ENCODE assay signal across 24 mouse cellular contexts in the genomic region with DNA sequence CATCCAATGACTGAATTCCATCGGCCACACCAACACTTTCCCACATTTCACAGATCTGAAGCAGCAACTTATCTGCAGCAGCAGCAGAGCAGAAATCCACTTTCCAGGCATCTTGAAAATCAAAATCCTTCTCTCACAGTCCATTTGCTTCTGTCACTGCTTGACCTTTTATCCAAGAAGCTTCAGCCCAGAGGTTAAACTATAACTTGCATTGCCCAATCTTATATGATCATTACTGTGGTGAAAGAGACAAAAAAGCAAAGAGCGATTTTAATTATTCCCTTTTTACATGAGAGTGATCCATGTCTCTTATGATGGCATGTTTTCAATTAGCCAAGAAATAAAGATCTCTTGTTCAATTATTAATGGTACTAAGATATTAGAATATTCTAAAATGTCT. TPM values are rescaled to one million over a fixed set of nuclear protein-coding genes. Genes with fewer than 3 reads are reported as not detected.
"Had no signal": no experiment of that assay in that cellular context is flagged by ENCODE, and none has a peak within 500 bp of the region (broad histone marks: within the 10 kb centered on the region; RNA-seq: fewer than 3 reads in every experiment).

Gene Ugt2b5 (minus strand): TSS at position 123 of the 400 bp plus-strand sequence.

RNA-seq across cellular contexts. Expression of gene Ugt2b5, which starts in this region (rescaled TPM):
- total RNA-seq: forebrain, postnatal 0 days; gastrocnemius, postnatal 14 days; gastrocnemius, postnatal 36 days; heart, adult 2 months; heart, postnatal 14 days; heart, postnatal 36 days; hematopoietic stem cell, adult 5-6 weeks; hindbrain, postnatal 0 days; layer of hippocampus, adult 2 months; layer of hippocampus, postnatal 10 days; layer of hippocampus, postnatal 25 days; left cerebral cortex, adult 2 months; left cerebral cortex, postnatal 14 days; left cerebral cortex, postnatal 36 days had no signal
- polyA plus RNA-seq: forebrain, postnatal 0 days; gonadal fat pad, adult 2 months; heart, adult 2 months; heart, embryonic 11.5 days; heart, embryonic 13.5 days; heart, embryonic 15.5 days; heart, postnatal 0 days; hindbrain, embryonic 11.5 days; hindbrain, embryonic 15.5 days; hindbrain, postnatal 0 days; limb, embryonic 10.5 days; limb, embryonic 12.5 days; limb, embryonic 14.5 days had no signal
